Mouse (Mus musculus) stomach, embryonic 16.5 days (tissue): ENCODE results near the gene Npcd. TPM values are rescaled to one million over a fixed set of nuclear protein-coding genes. Genes with fewer than 3 reads are reported as not detected.

Experiments used
- ATAC-seq: fragments of 200-750 bp; cut with Nextera tagmentation; 2 replicates; pipeline ENCODE4 v1.8.0; 2017; ENCODE audit warnings: moderate number of reproducible peaks, moderate TSS enrichment; ENCODE audit not compliant: insufficient read depth, low FRiP score
- H3K27ac ChIP-seq: fragments of 300-500 bp; sonication (generic); 2 replicates; pipeline ENCODE4 v1.5.1; 2014; ENCODE audit warnings: low read length
- H3K27me3 ChIP-seq: fragments of 300-500 bp; sonication (generic); 2 replicates; pipeline ENCODE4 v1.6.1; 2014; ENCODE audit warnings: low read length, control low read depth, mixed read lengths; ENCODE audit not compliant: control insufficient read depth, insufficient read depth
- H3K36me3 ChIP-seq: fragments of 300-500 bp; sonication (generic); 2 replicates; pipeline ENCODE4 v1.6.1; 2014; ENCODE audit warnings: low read length; ENCODE audit not compliant: control insufficient read depth, insufficient read depth
- H3K4me1 ChIP-seq: fragments of 300-500 bp; sonication (generic); 2 replicates; pipeline ENCODE4 v1.6.1; 2014; ENCODE audit warnings: low read length, control low read depth, mixed read lengths; ENCODE audit not compliant: control insufficient read depth, insufficient read depth
- H3K4me2 ChIP-seq: fragments of 300-500 bp; sonication (generic); 2 replicates; pipeline ENCODE4 v1.6.1; 2014; ENCODE audit warnings: low read depth, low read length, mixed read lengths
- H3K4me3 ChIP-seq: fragments of 300-500 bp; sonication (generic); replicated peaks from 2 replicates; pipeline ENCODE4 v1.5.1; 2014; ENCODE audit warnings: mild to moderate bottlenecking, low read length
- H3K9ac ChIP-seq: fragments of 300-500 bp; sonication (generic); 2 replicates; pipeline ENCODE4 v1.6.1; 2014; ENCODE audit warnings: low read length
- H3K9me3 ChIP-seq: fragments of 300-500 bp; sonication (generic); replicated peaks from 2 replicates; pipeline ENCODE4 v1.6.1; 2016; ENCODE audit warnings: low read length, control low read depth; ENCODE audit not compliant: control insufficient read depth
- WGBS: fragments of 180-500 bp; shearing (Covaris S2); extraction: QIAGEN DNeasy Blood & Tissue Kit; methylation state at CpG from one replicate; pipeline ENCODE4 v1.1.7; 2014; 5-methylcytosine and 5-hydroxymethylcytosine counted together
- polyA plus RNA-seq: library from polyadenylated mRNA; unstranded; fragments of >200 nt; fragmentation: Nextera tagmentation; extraction: Ambion mirVana; gene quantifications from 2 replicates; pipeline ENCODE4 v1.2.1, GENCODE M21; 2015

The Npcd gene
- polyA plus RNA-seq, 1 experiment from 2014 or later: 0.19 TPM

GRCm38 (mm10) chr15:79766586-79767071 lies 67.4 kb downstream of the Npcd start:
- WGBS: 74% methylated on average over 10 of the region's 10 CpGs
- Histone ChIP-seq H3K27me3 (no peaks in the 10 kb centered on the region), H3K9me3 (no peaks in the 10 kb centered on the region), H3K36me3 (no peaks in the 10 kb centered on the region), H3K4me2 (no peak overlapping the region), H3K9ac (no peak overlapping the region), H3K27ac (no peak overlapping the region; the same call in 1 of the 2 replicates), H3K4me1 (peaks cover 40% of the 10 kb centered on the region), H3K4me3 (no peak overlapping the region)
- ATAC-seq: no peak

DNA sequence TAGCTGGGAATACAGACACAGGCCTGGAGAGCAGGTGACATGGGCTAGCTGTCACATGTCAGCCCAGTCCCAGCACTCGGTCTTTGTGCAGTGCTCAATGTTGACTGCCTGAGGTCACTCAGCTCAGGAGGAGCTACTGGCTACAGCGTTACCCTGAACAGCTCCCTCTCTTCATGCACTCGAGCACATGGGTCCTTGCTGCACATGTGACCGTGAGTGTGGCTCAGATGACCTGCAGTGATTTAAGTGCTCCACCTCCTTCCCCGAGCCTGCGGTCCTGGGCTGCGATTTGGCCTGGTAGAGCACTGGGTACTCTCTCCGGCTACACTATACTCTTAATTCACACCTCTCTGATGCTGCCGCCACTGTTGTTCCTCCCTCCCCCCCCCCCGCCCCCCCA lies 67.9 kb downstream of the Npcd start:
- Histone ChIP-seq H3K4me1 (peaks cover 37% of the 10 kb centered on the region), H3K27me3 (no peaks in the 10 kb centered on the region), H3K36me3 (no peaks in the 10 kb centered on the region), H3K9ac (no peak overlapping the region), H3K27ac (no peak overlapping the region), H3K4me3 (no peak overlapping the region), H3K4me2 (no peak overlapping the region), H3K9me3 (no peaks in the 10 kb centered on the region)
- no peak for ATAC-seq
- WGBS: 62% methylated on average over 9 of the region's 10 CpGs

DNA sequence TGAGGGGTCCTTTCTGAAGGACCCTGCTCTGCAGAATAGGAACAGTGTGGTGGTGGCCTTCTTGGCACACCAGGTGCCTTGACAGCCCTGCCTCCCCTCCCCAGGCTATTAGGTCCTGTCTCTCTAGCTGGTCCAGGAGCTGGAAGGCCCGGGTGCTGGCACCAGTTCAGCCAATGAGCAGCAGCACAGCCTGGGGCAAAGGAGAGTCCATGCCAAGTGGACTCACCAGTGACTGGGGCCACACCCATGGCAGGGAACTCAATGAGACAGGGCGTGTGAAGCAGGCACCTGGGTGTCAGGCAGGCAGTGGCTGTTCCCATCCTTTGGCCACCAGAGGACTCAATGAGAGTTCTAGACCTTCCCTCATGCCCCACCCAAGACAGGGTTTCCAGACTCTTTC lies 68.7 kb downstream of the Npcd start:
- H3K9me3 ChIP-seq: no peaks in the 10 kb centered on the region
- no peak overlapping the region for H3K4me2 ChIP-seq
- no peak for ATAC-seq
- no peak overlapping the region for H3K9ac ChIP-seq
- H3K4me3 ChIP-seq: no peak overlapping the region
- no peak overlapping the region for H3K27ac ChIP-seq
- H3K4me1 ChIP-seq: peaks cover 31% of the 10 kb centered on the region
- no peaks in the 10 kb centered on the region for H3K27me3 ChIP-seq
- no peaks in the 10 kb centered on the region for H3K36me3 ChIP-seq
- WGBS: 63% methylated on average over 2 of the region's 2 CpGs

GRCm38 (mm10) chr15:79764539-79765267 lies 69.3 kb downstream of the Npcd start:
- 80% methylated on average over 11 of the region's 11 CpGs for WGBS
- 0 out of 2 replicates have a peak overlapping the region, but pooled peaks have one; percentile 11 for H3K9ac ChIP-seq
- peaks cover 28% of the 10 kb centered on the region for H3K4me1 ChIP-seq
- H3K27me3 ChIP-seq: no peaks in the 10 kb centered on the region
- no peak overlapping the region for H3K4me2 ChIP-seq
- H3K36me3 ChIP-seq: no peaks in the 10 kb centered on the region
- H3K9me3 ChIP-seq: no peaks in the 10 kb centered on the region
- H3K27ac ChIP-seq: no peak overlapping the region
- no peak overlapping the region for H3K4me3 ChIP-seq
- no peak for ATAC-seq

DNA sequence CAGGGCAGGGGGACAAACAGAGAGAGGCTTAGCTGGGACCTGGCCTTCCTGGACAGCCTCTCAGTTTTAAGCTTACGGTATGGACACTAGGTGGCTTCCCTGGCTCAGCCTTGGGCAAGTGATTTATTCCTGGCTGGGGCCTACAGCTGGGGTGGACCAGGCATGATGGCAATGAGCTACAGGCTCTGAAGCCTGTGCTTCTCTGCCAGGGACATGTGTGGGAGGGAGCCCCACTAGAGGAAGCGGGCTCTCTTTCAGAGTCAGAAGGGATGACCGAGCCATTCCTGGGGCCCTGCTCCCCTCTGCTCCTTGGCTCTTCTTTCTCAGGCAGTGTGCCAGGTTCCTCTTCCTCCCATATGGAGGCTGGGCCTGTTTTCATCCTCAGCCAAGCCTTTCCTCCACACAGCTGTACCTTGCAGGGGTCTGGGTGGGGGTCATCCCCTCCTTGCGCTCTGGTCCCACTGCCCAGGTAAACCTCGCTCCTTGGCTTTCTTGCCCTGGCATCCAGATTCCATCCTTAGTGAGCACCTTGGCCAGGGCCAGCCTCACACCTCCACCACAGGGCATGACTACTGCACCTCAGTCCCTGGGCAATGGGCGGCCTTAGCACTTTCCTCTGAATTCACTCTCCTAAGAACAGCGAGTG lies 70.3 kb downstream of the Npcd start:
- peak; percentile 22; the same call in 1 of the 2 replicates for ATAC-seq
- Histone ChIP-seq H3K4me1 (peaks cover 26% of the 10 kb centered on the region), H3K4me2 (no peak overlapping the region), H3K27me3 (no peaks in the 10 kb centered on the region), H3K9ac (peak overlapping the region; percentile 31; the same call in 1 of the 2 replicates), H3K27ac (no peak overlapping the region), H3K9me3 (no peaks in the 10 kb centered on the region), H3K36me3 (no peaks in the 10 kb centered on the region), H3K4me3 (no peak overlapping the region)
- WGBS: 72% methylated on average over 7 of the region's 7 CpGs

GRCm38 (mm10) chr15:79763001-79763400 lies 71.0 kb downstream of the Npcd start:
- WGBS: 88% methylated on average over 9 of the region's 9 CpGs

DNA sequence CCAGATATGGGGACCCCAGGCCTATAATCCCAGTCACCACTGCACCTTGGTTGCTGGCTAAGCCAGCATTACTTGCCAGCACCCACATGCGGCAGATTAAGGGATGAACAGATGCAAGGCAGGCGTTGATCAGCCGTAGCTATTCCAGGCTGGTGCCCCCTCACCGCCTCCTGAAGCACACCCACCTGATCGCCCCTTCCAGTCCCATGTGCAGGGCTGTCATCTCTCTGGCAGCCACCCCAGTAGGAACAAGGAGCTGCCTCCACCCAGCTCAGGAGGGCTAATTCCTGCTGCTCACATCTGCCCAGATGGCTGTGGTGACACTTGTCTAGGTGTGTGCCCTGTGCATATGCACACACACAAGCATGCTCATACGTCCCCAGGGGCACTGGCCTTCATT lies 73.1 kb downstream of the Npcd start:
- H3K4me2 ChIP-seq: no peak overlapping the region
- no peak for ATAC-seq
- no peaks in the 10 kb centered on the region for H3K27me3 ChIP-seq
- H3K4me1 ChIP-seq: peaks cover 10% of the 10 kb centered on the region
- no peaks in the 10 kb centered on the region for H3K9me3 ChIP-seq
- WGBS: 91% methylated on average over 6 of the region's 6 CpGs
- H3K27ac ChIP-seq: no peak overlapping the region
- H3K4me3 ChIP-seq: no peak overlapping the region
- H3K9ac ChIP-seq: no peak overlapping the region
- H3K36me3 ChIP-seq: no peaks in the 10 kb centered on the region

More at GRCm38 (mm10) chr15:79763001-79763400, 71.0 kb downstream of the Npcd start:
- Histone ChIP-seq H3K9ac (no peak overlapping the region), H3K4me1 (peaks cover 26% of the 10 kb centered on the region), H3K4me2 (no peak overlapping the region), H3K27ac (no peak overlapping the region), H3K9me3 (no peaks in the 10 kb centered on the region), H3K4me3 (no peak overlapping the region), H3K27me3 (no peaks in the 10 kb centered on the region), H3K36me3 (no peaks in the 10 kb centered on the region)
- ATAC-seq: no peak

- no peak for ATAC-seq
- H3K36me3 ChIP-seq: no peaks in the 10 kb centered on the region
- no peaks in the 10 kb centered on the region for H3K4me1 ChIP-seq
- no peak overlapping the region for H3K9ac ChIP-seq
- H3K27ac ChIP-seq: 0 out of 2 replicates have a peak overlapping the region, but pooled peaks have one; percentile 8
- no peak overlapping the region for H3K4me3 ChIP-seq
- no peaks in the 10 kb centered on the region for H3K9me3 ChIP-seq
- WGBS: 91% methylated on average over 3 of the region's 3 CpGs
- no peaks in the 10 kb centered on the region for H3K27me3 ChIP-seq
- H3K4me2 ChIP-seq: no peak overlapping the region
These were observed 76.9 kb downstream of the Npcd start for GRCm38 (mm10) chr15:79757118-79757517.

DNA sequence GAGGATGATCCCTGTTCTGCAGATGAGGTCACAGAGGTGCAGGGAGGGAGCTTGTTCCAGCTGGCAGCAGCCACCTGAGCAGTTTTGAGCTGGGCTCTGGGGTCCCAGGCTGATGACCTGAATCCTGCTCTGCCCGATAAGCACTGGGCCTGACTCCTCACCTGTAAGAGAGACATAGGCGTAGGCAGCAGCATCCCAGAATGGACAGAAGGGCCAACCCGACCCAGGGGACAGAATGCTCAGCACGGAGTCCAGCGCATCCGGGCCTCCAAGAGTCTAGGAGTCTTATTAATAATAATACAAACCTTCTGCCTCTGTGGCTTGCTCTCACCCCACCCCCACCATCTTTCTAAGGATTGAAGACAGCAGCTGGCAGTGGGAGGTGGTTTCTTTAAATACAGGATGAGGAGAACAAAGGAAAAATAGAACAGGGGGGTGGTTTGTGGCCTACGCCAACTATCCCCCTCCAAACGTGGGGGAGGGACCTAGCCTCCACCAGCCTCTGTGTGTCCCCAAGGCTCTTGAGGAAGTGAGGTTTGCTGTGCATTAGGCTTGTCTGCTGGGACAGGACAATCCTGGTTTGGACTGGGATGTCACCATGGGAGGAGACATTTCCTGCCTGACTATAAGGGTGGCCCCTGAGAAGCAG lies 77.9 kb downstream of the Npcd start:
- no peak for ATAC-seq
- WGBS: 72% methylated on average over 8 of the region's 8 CpGs
- no peaks in the 10 kb centered on the region for H3K9me3 ChIP-seq
- no peak overlapping the region for H3K9ac ChIP-seq
- H3K4me1 ChIP-seq: no peaks in the 10 kb centered on the region
- H3K27ac ChIP-seq: no peak overlapping the region
- no peak overlapping the region for H3K4me2 ChIP-seq
- no peak overlapping the region for H3K4me3 ChIP-seq
- no peaks in the 10 kb centered on the region for H3K27me3 ChIP-seq
- no peaks in the 10 kb centered on the region for H3K36me3 ChIP-seq
